Mouse (Mus musculus) neural tube, embryonic 15.5 days (tissue): ENCODE measurements around the gene Pde7b. TPM values are rescaled to one million over a fixed set of nuclear protein-coding genes. Genes with fewer than 3 reads are reported as not detected.

Source experiments
- ATAC-seq: fragments of 200-750 bp; cut with Nextera tagmentation; 2 replicates; pipeline ENCODE4 v1.8.0; 2017; ENCODE audit warnings: mild to moderate bottlenecking, moderate TSS enrichment, moderate library complexity; ENCODE audit not compliant: low FRiP score
- H3K27ac ChIP-seq: fragments of 300-500 bp; sonication (generic); replicated peaks from 2 replicates; pipeline ENCODE4 v1.5.1; 2015; ENCODE audit warnings: mild to moderate bottlenecking, inconsistent platforms
- H3K27me3 ChIP-seq: fragments of 300-500 bp; sonication (generic); replicated peaks from 2 replicates; pipeline ENCODE4 v1.6.1; 2015; ENCODE audit warnings: inconsistent platforms
- H3K36me3 ChIP-seq: fragments of 300-500 bp; sonication (generic); 2 replicates; pipeline ENCODE4 v1.6.1; 2015; ENCODE audit warnings: inconsistent platforms
- H3K4me1 ChIP-seq: fragments of 300-500 bp; sonication (generic); 2 replicates; pipeline ENCODE4 v1.6.1; 2015; ENCODE audit warnings: inconsistent platforms
- H3K4me2 ChIP-seq: fragments of 300-500 bp; sonication (generic); 2 replicates; pipeline ENCODE4 v1.6.1; 2015; ENCODE audit warnings: inconsistent platforms, mild to moderate bottlenecking, moderate library complexity
- H3K4me3 ChIP-seq: fragments of 300-500 bp; sonication (generic); replicated peaks from 2 replicates; pipeline ENCODE4 v1.5.1; 2015; ENCODE audit warnings: mild to moderate bottlenecking, inconsistent platforms
- H3K9ac ChIP-seq: fragments of 300-500 bp; sonication (generic); replicated peaks from 2 replicates; pipeline ENCODE4 v1.6.1; 2015; ENCODE audit warnings: mild to moderate bottlenecking, inconsistent platforms
- H3K9me3 ChIP-seq: fragments of 300-500 bp; sonication (generic); replicated peaks from 2 replicates; pipeline ENCODE4 v1.6.1; 2016; ENCODE audit warnings: inconsistent platforms
- WGBS: fragments of 180-500 bp; shearing (Covaris S2); methylation state at CpG from one replicate; pipeline ENCODE4 v1.1.7; 2015; ENCODE audit warnings: mixed read lengths; 5-methylcytosine and 5-hydroxymethylcytosine counted together
- polyA plus RNA-seq: library from polyadenylated mRNA; unstranded; fragments of >200 nt; fragmentation: Nextera tagmentation; extraction: Ambion mirVana; gene quantifications from 2 replicates; pipeline ENCODE4 v1.2.1, GENCODE M21; 2015

The Pde7b gene
- polyA plus RNA-seq, 1 experiment from 2014 or later = 3.9 TPM

GRCm38 (mm10) chr10:20633085-20633415 lies 91.8 kb downstream of the Pde7b start:
- no peak for ATAC-seq

DNA sequence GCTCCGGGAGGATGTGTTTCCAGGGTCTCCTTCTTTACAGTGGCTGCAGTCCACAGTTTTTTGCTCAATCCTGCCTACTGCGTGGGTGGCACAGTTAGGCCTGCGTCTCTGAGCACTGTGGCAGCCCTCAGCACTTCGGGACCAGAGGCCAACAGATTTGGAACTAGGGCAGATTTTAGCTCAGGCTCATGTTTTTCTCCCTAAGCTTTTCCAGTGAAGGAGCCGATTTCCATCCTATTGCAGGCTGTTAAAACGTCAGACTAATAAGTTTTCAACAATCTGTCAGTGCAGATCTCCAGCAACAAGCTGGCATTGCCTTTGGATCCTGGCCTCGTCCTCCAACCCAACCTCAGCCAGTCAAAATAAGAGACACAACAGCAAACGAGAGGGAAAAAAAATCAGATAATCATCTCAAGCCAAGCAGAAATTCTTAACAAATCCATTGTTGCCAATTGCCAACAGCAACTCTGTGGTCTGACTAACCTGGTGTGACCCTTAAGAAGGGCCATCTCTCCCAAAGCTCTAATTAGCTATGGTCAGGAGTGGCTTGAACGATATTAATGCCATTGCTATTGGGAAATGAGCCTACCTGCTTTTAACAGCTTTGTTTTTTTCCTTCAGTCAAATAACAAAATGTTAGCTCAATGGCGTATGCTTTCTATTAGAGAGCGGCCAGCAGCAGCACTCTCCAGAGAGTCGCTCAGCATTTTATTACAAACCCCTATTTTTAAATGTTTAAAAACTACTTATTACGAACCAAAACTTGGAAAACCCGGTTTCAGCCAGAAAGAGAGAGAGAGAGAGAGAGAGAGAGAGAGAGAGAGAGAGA lies 92.4 kb downstream of the Pde7b start:
- no peak overlapping the region for H3K4me2 ChIP-seq
- no peak overlapping the region for H3K27ac ChIP-seq
- no peaks in the 10 kb centered on the region for H3K27me3 ChIP-seq
- 80% methylated on average over 14 of the region's 14 CpGs for WGBS
- 0 out of 2 replicates have a peak, but pooled peaks cover 2% of the 10 kb centered on the region for H3K4me1 ChIP-seq
- no peaks in the 10 kb centered on the region for H3K9me3 ChIP-seq
- H3K4me3 ChIP-seq = no peak overlapping the region
- no peak for ATAC-seq
- H3K36me3 ChIP-seq = no peaks in the 10 kb centered on the region
- H3K9ac ChIP-seq = no peak overlapping the region

More at GRCm38 (mm10) chr10:20633085-20633415, 91.8 kb downstream of the Pde7b start:
- Histone ChIP-seq H3K27ac (no peak overlapping the region), H3K27me3 (no peaks in the 10 kb centered on the region), H3K36me3 (no peaks in the 10 kb centered on the region), H3K4me2 (no peak overlapping the region), H3K9me3 (no peaks in the 10 kb centered on the region), H3K4me1 (0 out of 2 replicates have a peak, but pooled peaks cover 2% of the 10 kb centered on the region), H3K9ac (no peak overlapping the region), H3K4me3 (no peak overlapping the region)
- 98% methylated on average over 1 of the region's 1 CpGs for WGBS

DNA sequence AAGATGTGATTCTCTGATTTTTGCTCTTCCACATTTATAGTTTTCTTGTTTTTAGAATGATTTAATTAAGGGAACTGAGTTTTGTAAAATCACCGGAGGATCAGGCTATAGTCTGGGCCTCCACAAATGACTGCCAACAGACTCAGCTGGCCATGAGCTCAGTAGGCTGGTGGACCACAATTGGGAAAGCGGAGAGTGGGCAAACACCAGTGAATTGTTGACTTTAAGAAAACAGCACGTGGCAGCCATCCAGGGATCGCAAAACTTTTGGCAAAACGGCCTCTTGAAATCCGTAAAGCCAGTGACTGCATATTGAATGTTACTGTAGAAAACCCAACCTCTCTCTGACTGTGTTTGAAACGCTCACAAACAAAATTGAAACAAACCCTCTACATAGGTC lies 94.8 kb downstream of the Pde7b start:
- Histone ChIP-seq H3K36me3 (no peaks in the 10 kb centered on the region), H3K9me3 (no peaks in the 10 kb centered on the region), H3K9ac (no peak overlapping the region), H3K4me2 (no peak overlapping the region), H3K4me3 (no peak overlapping the region), H3K27me3 (no peaks in the 10 kb centered on the region), H3K27ac (no peak overlapping the region), H3K4me1 (0 out of 2 replicates have a peak, but pooled peaks cover 2% of the 10 kb centered on the region)
- ATAC-seq = no peak
- WGBS = 64% methylated on average over 7 of the region's 7 CpGs

- Histone ChIP-seq H3K36me3 (no peaks in the 10 kb centered on the region), H3K27me3 (no peaks in the 10 kb centered on the region), H3K9ac (no peak overlapping the region), H3K4me3 (no peak overlapping the region), H3K9me3 (no peaks in the 10 kb centered on the region), H3K4me1 (no peaks in the 10 kb centered on the region), H3K4me2 (no peak overlapping the region), H3K27ac (no peak overlapping the region)
- ATAC-seq = no peak
- 93% methylated on average over 16 of the region's 16 CpGs for WGBS
Observed at GRCm38 (mm10) chr10:20625702-20626375, 99.0 kb downstream of the Pde7b start.

DNA sequence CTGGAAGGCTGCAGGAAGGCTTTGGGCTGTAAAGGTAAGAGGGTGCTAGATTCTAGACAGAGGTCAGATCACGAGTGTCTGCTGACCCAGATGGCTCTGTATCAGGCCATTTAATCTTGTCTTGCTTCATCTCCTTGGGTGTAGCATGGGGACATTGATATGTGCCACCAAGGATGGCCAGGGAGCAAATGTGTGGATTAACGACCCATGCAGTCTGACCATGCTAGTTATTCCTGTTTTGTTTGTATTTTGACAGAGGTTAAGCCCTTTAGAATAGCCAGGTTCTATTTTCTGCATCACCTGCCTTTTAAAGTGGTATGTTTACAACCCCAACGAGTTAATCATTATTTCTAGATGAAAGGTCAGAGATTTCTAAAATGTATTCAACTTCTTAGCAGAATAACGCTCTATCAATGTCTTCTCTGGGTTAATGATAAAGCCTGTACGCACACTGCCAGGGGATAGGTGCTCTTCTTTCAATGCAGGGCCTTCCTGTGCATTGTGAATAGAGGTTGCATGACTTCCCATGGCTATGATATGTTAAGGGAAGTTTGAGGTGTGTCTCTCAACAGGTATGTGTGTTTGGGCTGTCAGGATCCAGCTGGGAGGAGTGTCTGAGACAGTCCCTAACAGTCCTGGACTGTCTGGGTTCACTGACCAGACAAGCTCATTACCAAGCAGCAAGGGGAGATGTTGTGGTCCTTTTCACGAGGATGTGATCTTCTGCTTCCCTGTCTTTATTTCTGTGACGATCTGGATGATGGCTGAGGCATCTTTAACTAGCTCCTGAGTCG lies 103.0 kb downstream of the Pde7b start:
- H3K4me1 ChIP-seq = no peaks in the 10 kb centered on the region
- no peaks in the 10 kb centered on the region for H3K27me3 ChIP-seq
- no peak overlapping the region for H3K4me3 ChIP-seq
- H3K9me3 ChIP-seq = no peaks in the 10 kb centered on the region
- ATAC-seq = no peak
- no peak overlapping the region for H3K27ac ChIP-seq
- H3K4me2 ChIP-seq = no peak overlapping the region
- H3K36me3 ChIP-seq = no peaks in the 10 kb centered on the region
- no peak overlapping the region for H3K9ac ChIP-seq
- WGBS = 80% methylated on average over 8 of the region's 8 CpGs

DNA sequence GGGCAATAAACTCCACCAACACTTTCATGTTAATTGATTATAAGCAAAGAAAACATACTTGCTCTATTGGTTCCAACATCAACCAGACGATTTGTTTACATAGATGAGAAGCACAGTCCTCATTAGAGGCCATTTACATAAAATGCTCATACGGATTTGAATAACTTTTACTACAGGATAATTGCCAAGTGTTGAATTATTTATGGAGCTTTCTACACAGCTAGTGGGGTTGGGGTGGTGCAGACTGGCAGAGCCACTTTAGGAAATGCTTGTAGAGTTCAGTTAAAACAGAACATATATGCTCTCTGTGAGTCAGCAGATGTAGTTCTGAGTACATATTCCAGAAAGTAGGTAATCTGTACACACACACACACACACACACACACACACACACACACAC lies 118.9 kb downstream of the Pde7b start:
- H3K27me3 ChIP-seq = no peaks in the 10 kb centered on the region
- H3K4me1 ChIP-seq = no peaks in the 10 kb centered on the region
- no peak overlapping the region for H3K27ac ChIP-seq
- H3K36me3 ChIP-seq = no peaks in the 10 kb centered on the region
- H3K4me3 ChIP-seq = no peak overlapping the region
- no peak overlapping the region for H3K9ac ChIP-seq
- no peak for ATAC-seq
- WGBS = 30% methylated on average over 2 of the region's 2 CpGs
- H3K9me3 ChIP-seq = no peaks in the 10 kb centered on the region
- H3K4me2 ChIP-seq = no peak overlapping the region

- WGBS = 82% methylated on average over 5 of the region's 5 CpGs
- Histone ChIP-seq H3K4me1 (0 out of 2 replicates have a peak, but pooled peaks cover 3% of the 10 kb centered on the region), H3K9me3 (no peaks in the 10 kb centered on the region), H3K4me2 (no peak overlapping the region), H3K27ac (no peak overlapping the region), H3K4me3 (no peak overlapping the region), H3K9ac (no peak overlapping the region), H3K36me3 (no peaks in the 10 kb centered on the region), H3K27me3 (no peaks in the 10 kb centered on the region)
- no peak for ATAC-seq
Observed at GRCm38 (mm10) chr10:20595107-20595810, 129.6 kb downstream of the Pde7b start.

- no peak for ATAC-seq
- no peak overlapping the region for H3K4me2 ChIP-seq
- WGBS = 61% methylated on average over 5 of the region's 5 CpGs
- H3K36me3 ChIP-seq = no peaks in the 10 kb centered on the region
- 0 out of 2 replicates have a peak, but pooled peaks cover 3% of the 10 kb centered on the region for H3K4me1 ChIP-seq
- no peaks in the 10 kb centered on the region for H3K27me3 ChIP-seq
- H3K27ac ChIP-seq = no peak overlapping the region
- H3K9me3 ChIP-seq = no peaks in the 10 kb centered on the region
- no peak overlapping the region for H3K4me3 ChIP-seq
- no peak overlapping the region for H3K9ac ChIP-seq
Observed at GRCm38 (mm10) chr10:20594015-20594414, 130.9 kb downstream of the Pde7b start.

GRCm38 (mm10) chr10:20590100-20590499 lies 134.8 kb downstream of the Pde7b start:
- no peaks in the 10 kb centered on the region for H3K27me3 ChIP-seq
- no peaks in the 10 kb centered on the region for H3K36me3 ChIP-seq
- H3K4me2 ChIP-seq = no peak overlapping the region
- H3K4me3 ChIP-seq = no peak overlapping the region
- H3K4me1 ChIP-seq = 0 out of 2 replicates have a peak, but pooled peaks cover 3% of the 10 kb centered on the region
- no peak for ATAC-seq
- no peak overlapping the region for H3K9ac ChIP-seq
- no peak overlapping the region for H3K27ac ChIP-seq
- WGBS = 67% methylated on average over 7 of the region's 7 CpGs
- no peaks in the 10 kb centered on the region for H3K9me3 ChIP-seq

DNA sequence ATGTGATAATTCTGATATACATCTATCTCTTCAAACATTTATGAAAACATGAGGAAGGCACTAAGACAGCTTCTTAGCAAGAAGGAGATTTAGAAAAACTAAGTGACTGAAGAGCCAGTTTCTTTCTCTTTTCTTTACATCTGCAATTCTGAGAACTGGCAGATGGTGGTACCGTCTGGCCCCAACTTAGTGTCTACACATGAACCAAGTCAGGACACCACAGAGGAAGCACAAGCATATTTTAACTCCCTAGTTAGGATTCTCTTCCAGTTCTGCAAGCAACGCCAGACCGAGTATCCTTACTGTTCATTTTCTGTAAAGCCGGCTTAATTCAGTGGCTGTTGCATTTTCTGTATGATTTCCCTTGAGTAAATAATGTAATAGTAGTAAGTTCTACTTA lies 138.9 kb downstream of the Pde7b start:
- no peaks in the 10 kb centered on the region for H3K4me1 ChIP-seq
- no peak overlapping the region for H3K9ac ChIP-seq
- H3K27ac ChIP-seq = no peak overlapping the region
- 89% methylated on average over 4 of the region's 4 CpGs for WGBS
- no peaks in the 10 kb centered on the region for H3K9me3 ChIP-seq
- no peak overlapping the region for H3K4me3 ChIP-seq
- no peaks in the 10 kb centered on the region for H3K27me3 ChIP-seq
- ATAC-seq = no peak
- no peak overlapping the region for H3K4me2 ChIP-seq
- no peaks in the 10 kb centered on the region for H3K36me3 ChIP-seq

DNA sequence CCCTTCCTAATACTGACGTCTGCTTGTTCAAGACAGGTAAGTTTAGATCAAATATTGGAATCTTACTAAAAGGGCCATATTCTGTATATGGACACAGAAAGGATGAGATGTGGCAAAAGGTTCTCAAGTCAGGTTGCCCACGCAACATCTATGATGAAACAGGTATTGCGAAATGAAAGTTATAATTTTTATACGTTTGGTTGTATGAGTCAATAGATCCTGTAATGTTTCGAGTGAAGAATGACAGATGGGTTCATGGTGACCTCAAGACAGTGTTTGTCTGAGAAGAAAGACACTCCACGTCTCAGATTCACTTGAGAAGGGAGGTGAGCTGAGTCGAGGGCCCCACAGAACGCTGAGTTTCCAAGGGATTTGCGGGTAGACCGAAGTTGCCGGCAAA lies 149.9 kb downstream of the Pde7b start:
- Histone ChIP-seq H3K4me3 (no peak overlapping the region), H3K27ac (no peak overlapping the region), H3K4me2 (no peak overlapping the region), H3K9me3 (no peaks in the 10 kb centered on the region), H3K9ac (no peak overlapping the region), H3K27me3 (no peaks in the 10 kb centered on the region), H3K36me3 (no peaks in the 10 kb centered on the region), H3K4me1 (no peaks in the 10 kb centered on the region)
- WGBS = 96% methylated on average over 11 of the region's 11 CpGs
- no peak for ATAC-seq
